Mouse (Mus musculus) liver, embryonic 18 days (tissue): Measurements from ENCODE around the gene Gsk3a. TPM values are rescaled to one million over a fixed set of nuclear protein-coding genes. Genes with fewer than 3 reads are reported as not detected.

Experiments used
- polyA plus RNA-seq: library from polyadenylated mRNA; depleted of rRNA; stranded (reverse); fragments of >200 nt; gene quantifications from 2 replicates; pipeline ENCODE4 v1.2.3, GENCODE M21; 2012; rRNA removed

The Gsk3a gene
- 36.1 and 41.2 TPM in 2 replicates for polyA plus RNA-seq

DNA sequence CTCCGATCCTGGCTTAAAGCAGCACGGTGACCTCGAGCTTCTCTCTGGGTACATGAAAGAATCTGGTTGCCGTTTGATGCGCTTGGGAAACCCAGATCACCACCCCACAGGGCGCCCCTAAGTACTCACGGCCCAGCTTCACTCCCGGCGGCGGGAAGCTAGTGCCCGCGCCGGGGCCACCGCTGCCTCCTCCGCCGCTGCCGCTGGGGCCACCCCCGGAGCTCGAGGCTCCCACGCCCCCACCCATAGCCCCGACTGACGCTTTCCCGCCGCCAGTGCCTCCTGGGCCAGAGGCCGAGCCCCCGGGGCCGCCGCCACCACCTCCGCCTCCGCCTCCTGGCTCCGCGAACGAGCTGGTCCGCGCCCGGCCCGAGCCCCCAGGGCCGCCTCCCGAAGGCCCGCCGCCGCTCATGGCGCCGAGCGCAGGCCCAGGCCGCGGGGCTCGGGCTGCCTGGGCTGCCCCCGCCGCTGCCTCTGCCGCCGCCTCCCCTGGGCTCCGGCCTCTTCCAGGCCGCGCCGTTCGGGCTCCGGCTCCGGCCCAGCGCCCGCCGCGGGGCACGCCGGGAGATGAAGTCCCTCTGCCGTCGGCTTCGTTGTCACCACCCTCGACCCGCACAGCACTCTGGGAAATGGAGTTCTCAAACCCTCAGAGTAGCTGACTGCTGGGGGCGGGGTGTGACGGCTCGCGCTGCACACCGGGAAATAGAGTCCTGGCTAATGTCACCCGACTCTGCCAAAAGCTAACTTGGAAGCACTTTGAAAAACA, at the start of gene Gsk3a:
Gsk3a (minus strand) TSS at position 603 of the 766 bp plus-strand sequence.

DNA sequence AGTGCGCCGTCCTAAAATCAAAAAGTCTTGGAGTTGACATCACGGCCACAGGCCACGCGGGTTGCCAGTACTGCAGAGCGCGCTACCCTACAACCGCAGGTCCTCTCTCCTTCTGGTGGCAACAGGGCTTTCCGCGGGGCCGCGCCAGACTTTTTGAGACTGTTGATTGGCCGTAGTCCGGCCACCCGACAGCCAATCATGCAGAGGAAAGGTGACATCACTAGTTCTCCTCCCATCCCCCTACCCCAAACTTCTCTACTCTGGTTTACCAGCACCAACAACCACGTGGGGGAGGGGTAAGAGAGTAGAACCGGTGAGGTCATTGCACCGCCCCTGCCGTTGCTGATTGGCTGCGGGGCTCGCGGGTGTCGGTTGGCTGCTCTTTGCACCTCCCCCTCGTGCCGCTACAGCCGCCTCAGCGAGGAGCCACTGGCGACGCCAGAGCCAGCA, 29.7 kb upstream of the Gsk3a start, which contains the start of gene Cic:
Cic (plus strand) TSS at position 404 of the 450 bp plus-strand sequence.

GRCm38 (mm10) chr7:25250141-25250972, 12.7 kb upstream of the Gsk3a start, which contains the start of gene Erf:
Gene Erf, minus strand, starts transcription at chr7:25250761.

DNA sequence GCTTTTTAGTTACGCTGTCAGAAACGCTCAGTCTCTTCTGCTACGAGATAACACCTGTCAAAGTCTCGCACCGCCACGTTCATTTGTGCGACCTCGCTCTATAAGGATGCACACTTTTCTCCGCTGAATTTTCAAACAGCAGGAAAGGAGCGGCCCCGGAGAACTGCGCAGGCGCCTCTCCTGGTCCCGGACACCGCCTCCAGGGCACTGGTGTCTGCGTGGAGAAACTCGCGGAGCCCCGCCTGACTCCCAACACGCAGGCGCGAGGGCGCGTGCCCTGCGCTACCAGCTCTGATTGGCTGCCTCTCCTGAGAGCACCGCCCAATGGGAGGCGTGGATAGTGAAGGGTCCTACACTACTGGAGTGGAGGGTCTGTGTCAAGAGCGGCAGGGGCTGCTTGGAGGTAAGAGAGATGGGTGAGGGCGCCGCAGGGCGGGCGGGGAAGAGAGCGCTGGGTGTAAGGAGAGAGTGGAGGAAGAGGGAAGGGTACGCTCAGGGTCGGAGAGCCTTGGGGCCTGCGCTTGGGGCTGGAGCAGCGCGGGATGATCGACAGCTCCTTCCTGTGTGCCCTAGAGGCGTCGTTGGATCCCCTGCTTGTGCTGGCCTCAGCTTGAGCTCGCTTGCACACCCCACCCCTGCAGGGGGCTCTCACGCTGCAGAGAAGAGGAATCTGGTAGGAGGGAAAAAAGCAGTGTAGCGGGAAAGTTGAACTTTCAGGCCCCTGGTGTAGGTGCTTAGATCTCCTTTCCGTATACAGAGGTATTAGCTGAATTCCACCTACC, 16.4 kb downstream of the Gsk3a start, which contains the start of gene Zfp526:
Zfp526 (plus strand) TSS at position 324 of the 782 bp plus-strand sequence.

GRCm38 (mm10) chr7:25220457-25221101, 17.1 kb downstream of the Gsk3a start, which contains the start of gene Dedd2:
Gene Dedd2, minus strand, starts transcription at chr7:25220615.

GRCm38 (mm10) chr7:25179606-25180161, 58.0 kb downstream of the Gsk3a start, which contains the start of gene Pou2f2:
Gene Pou2f2, minus strand, starts transcription at chr7:25179726.

Other genes with a start within 250 kb of the Gsk3a start
- gene Atp1a3, start 231.9 kb downstream of the Gsk3a start, polyA plus RNA-seq: 0.66 and 0.78 TPM in 2 replicates
- gene Grik5, start 165.5 kb downstream of the Gsk3a start, polyA plus RNA-seq: 5.0 and 6.4 TPM in 2 replicates
- 8.8 and 10.5 TPM in 2 replicates for gene Zfp574, start 165.3 kb downstream of the Gsk3a start, polyA plus RNA-seq
- 0.78 and 1.2 TPM in 2 replicates for gene Pou2f2, start 58.1 kb downstream of the Gsk3a start, polyA plus RNA-seq
- gene Dedd2, start 17.2 kb downstream of the Gsk3a start, polyA plus RNA-seq: 21.9 and 22.7 TPM in 2 replicates
- gene Zfp526, start 16.4 kb downstream of the Gsk3a start, polyA plus RNA-seq: 3.0 and 3.4 TPM in 2 replicates
- 8.3 and 9.0 TPM in 2 replicates for gene Erf, start 12.9 kb upstream of the Gsk3a start, polyA plus RNA-seq
- gene Cic, start 29.9 kb upstream of the Gsk3a start, polyA plus RNA-seq: 10.4 and 13.0 TPM in 2 replicates
- gene Pafah1b3, start 60.1 kb upstream of the Gsk3a start, polyA plus RNA-seq: 25.4 and 28.3 TPM in 2 replicates
- 0.02 and 0.05 TPM in 2 replicates for gene Prr19, start 63.6 kb upstream of the Gsk3a start, polyA plus RNA-seq
- gene Tmem145, start 68.3 kb upstream of the Gsk3a start, polyA plus RNA-seq: 0.05 and 0.08 TPM in 2 replicates
- 1.1 and 1.4 TPM in 2 replicates for gene Megf8, start 79.3 kb upstream of the Gsk3a start, polyA plus RNA-seq
- not detected in 2 replicates for gene Cnfn, start 131.9 kb upstream of the Gsk3a start, polyA plus RNA-seq
- 4.2 and 4.6 TPM in 2 replicates for gene Lipe, start 160.9 kb upstream of the Gsk3a start, polyA plus RNA-seq
- not detected in 2 replicates for gene Cxcl17, start 175.0 kb upstream of the Gsk3a start, polyA plus RNA-seq
- 28.6 and 33.7 TPM in 2 replicates for gene Ceacam1, start 239.8 kb upstream of the Gsk3a start, polyA plus RNA-seq